Mouse (Mus musculus): ENCODE measurements around the gene Synj1.

Gene Synj1

GRCm38 (mm10) chr16:91011021-91011683, at the start of gene Synj1:
TSS of gene Synj1 (minus strand) at chr16:91011308.
- peak; percentile 66 for DNase-seq (ENCODE audit: low read depth, low spot score)

- DNase-seq (ENCODE audit: low read depth, low spot score), result no peak
These were observed 46.6 kb upstream of the Synj1 start for GRCm38 (mm10) chr16:91057741-91058140.

- DNase-seq (ENCODE audit: low read depth, low spot score), result no peak
These were observed 46.2 kb upstream of the Synj1 start for GRCm38 (mm10) chr16:91057261-91057660.

DNA sequence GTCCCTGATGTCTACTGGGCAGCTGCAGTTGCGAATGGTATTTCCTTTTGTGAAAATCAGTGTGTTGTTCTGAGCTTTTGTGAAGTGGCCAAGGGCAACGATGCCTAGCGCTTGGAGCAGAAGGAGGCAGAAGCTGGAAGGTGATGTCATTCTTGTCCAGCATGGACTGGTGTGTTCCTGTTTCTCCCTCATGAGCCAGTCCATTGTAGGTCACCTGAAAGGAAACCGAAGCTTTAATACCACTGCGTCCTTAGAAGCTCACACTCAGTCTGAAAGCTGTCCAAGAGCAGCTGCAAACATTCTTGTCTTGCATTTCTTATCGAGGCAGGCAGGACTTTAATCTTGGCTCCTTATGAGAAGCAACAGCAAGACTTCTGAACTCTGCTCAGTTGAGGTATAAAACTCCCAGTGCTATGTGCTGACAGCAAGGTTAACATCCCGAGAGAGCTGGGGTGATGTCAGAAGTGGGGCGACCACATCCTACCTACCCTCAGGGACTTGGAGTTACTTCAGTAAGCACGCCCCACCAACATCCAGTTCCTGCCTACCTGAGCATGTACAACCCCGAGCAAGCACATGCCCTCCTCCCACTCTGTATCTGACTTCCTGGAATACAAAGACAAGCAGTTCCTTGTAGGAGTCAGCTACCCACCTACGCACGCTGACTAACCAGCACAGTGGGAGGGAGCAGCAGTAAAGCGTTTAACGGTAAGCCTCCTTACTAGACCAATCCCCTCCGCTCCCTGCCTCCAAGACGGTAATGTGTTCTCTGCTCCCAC, 45.1 kb upstream of the Synj1 start:
- no peak for DNase-seq (ENCODE audit: low read depth, low spot score)

- DNase-seq (ENCODE audit: low read depth, low spot score), result no peak
These were observed 44.0 kb upstream of the Synj1 start for GRCm38 (mm10) chr16:91055150-91055549.

DNA sequence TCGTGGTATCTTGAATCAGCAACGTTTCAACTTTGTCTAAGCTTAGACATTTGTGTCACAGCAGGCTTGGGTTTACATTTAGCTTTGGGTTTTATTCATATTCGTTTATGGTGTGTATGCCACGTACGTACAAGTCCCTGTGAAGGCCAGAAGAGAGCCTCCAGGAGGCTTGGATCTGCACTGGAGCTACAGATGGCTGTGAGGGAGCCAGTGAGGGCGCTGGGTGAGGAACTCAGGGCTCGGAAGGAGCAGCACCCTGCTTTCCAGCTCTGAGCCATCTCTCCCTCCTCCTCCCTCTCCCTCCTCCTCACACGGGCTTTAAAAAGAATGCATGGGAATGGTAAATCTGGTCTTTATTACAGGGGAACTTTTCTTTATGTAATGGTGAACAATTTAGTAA, 42.5 kb upstream of the Synj1 start:
- no peak for DNase-seq (ENCODE audit: low read depth, low spot score)

GRCm38 (mm10) chr16:91045511-91045910, 34.4 kb upstream of the Synj1 start:
- DNase-seq (ENCODE audit: low read depth, low spot score), result peak; percentile 78

DNA sequence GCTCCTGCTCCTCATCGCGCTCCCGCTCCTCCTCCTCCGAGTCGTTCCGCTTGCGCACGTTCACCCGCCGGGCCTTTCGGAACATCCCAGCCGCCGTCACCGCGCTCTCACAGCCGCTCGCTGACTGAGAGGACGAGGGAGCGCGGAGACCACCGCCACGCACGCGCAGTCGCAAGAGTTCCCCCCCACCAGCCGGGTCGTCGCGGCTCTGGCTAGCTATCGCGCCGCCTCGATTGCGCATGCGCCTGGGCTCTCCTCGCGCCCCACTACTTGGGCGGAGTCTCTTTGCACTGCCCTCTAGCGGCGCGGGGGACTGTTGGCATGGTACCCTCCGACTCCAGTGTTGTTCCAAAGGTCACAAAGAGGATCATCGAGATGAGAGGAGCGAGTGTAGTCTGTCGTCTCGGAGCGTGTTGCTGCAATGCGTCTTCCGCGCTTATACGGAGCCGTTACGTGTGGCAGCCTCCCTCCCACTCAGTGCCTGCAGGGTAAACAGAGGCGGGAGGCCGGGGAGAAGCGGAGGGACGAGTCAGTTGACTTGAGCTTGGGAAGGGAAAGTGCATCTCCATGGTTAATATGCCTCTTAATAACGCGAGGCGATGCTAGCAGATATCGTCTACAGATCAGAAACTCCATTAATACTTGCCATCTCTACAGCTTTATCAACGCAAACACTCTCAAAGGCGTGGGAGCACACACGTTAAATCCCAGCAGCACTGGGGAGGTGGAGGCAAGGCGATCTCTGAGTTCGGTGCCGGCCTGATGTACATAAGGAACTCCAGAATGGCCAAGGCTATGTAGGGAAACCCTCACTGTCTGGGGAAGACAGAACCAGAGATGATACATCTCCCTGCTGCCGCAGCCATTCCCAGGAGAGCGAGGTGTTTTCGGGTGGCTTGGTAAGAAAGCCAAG, 33.4 kb upstream of the Synj1 start, which contains the start of gene Paxbp1:
Gene Paxbp1 (minus strand): TSS at position 274 of the 913 bp plus-strand sequence.
- DNase-seq (ENCODE audit: low read depth, low spot score), result peak; percentile 97

GRCm38 (mm10) chr16:91043461-91044248, 32.5 kb upstream of the Synj1 start:
- peak; percentile 29 for DNase-seq (ENCODE audit: low read depth, low spot score)

- no peak for DNase-seq (ENCODE audit: low read depth, low spot score)
These were observed 31.5 kb upstream of the Synj1 start for GRCm38 (mm10) chr16:91042640-91043039.

GRCm38 (mm10) chr16:91035866-91036265, 24.8 kb upstream of the Synj1 start:
- DNase-seq (ENCODE audit: low read depth, low spot score), result no peak

DNA sequence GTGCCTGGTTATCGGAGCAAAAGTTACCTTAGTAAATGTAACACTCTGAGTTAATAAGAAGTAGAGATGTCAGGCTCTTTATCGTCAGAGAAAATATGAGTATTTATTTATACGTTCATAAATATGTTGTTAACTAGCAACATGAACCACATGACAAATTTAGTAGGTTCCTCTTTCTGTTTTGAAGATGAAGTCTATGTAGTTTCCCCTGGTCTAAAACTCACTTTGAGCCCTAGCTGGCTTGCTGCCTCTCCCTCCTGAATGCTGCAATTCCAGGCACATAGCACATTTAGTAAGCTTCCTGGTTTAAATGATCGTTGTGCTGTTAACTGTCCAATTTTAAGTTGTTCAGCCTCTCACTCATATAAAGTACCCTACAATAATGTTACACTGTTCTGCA, 19.6 kb upstream of the Synj1 start:
- DNase-seq (ENCODE audit: low read depth, low spot score), result no peak

DNA sequence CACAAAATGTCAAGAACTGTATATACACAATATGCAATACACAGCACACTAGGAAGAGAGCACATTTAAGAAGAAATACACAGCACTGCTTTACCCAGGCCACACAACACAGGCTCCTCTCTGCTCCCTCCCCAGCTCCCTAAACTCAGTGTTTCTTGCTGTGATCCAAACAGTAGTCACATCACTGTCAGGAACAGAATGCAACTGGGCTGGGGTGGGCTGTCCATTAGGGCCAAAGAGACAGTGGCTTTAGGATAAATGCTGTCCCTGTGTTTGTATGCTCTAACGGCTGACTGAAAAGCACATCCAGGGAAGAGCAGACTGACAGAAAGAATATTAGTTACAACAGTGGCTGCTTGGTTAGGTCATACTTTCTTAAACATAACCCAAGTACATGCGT, 18.8 kb upstream of the Synj1 start:
- no peak for DNase-seq (ENCODE audit: low read depth, low spot score)

DNA sequence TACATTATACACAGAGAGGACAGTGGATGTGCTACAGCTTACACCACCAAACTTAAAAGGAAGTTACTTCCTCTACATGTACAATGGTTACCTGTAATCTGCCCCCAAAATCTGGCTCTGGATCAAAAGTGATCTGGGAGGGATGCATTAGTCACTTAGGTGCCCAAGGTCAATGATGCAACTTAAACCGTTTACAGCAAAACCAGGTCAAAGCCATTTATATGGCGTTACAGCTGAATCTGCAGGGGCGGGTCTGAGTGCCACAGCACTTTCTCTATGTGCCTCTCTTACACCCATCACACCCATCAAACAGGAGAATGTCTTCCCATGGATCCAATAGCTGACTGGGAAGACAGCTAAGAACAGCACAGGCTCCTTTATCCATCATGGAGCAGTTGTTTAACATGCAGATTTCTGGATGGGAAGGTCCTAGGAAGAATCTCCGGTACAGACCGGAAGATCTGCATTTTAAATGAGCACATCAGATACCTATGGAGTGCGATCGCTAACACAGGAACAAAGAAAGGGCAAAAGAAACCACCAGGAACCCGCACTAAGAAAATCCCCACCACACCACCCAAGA, 18.1 kb upstream of the Synj1 start:
- DNase-seq (ENCODE audit: low read depth, low spot score), result no peak

GRCm38 (mm10) chr16:91026290-91026689, 15.2 kb upstream of the Synj1 start:
- no peak for DNase-seq (ENCODE audit: low read depth, low spot score)

DNA sequence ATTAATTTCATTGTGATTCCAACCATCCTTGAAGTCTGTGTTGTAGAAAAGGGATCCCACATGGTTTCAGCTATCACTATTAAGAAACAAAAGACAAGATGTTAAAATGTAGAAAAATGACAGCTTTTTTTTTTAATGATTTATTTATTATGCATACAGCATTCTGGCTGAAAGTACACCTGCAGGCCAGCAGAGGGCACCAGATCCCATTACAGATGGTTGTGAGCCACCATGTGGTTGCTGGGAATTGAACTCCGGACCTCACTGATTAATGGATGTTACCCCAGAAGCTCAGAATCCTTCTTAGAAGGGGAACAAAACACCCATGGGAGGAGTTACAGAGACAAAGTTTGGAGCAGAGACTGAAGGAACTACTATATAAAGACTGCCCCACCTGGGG, 12.3 kb upstream of the Synj1 start:
- DNase-seq (ENCODE audit: low read depth, low spot score), result no peak

DNA sequence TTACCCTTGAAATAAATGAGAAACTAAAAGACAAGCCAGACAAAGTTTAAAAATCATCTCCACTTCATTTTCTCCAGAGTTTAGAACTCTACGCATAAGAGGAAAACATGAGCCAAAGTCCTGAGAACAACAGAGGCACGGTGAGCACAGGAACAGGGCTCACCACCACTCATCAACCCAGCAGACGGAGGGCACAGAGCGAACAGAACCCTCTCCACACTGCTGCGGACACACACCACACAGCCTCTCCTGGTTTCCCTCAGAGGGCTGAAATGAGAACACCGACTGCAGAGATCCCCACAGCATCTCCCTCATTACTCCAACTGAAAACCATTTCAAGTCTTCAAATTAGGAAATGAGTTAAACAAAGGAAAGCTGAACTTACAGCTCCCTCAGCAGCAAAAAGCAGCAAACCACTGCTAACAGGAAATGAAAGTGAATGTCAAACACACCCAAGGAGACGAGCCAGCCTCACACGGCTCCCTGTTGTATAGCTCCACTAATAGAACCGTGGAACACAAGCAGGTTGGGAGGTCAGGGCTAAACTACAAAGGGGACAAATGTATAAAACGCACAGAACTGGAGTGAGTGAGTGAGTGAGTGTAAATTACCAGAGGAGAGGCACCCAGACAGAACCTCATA, 9.9 kb upstream of the Synj1 start:
- no peak for DNase-seq (ENCODE audit: low read depth, low spot score)

DNA sequence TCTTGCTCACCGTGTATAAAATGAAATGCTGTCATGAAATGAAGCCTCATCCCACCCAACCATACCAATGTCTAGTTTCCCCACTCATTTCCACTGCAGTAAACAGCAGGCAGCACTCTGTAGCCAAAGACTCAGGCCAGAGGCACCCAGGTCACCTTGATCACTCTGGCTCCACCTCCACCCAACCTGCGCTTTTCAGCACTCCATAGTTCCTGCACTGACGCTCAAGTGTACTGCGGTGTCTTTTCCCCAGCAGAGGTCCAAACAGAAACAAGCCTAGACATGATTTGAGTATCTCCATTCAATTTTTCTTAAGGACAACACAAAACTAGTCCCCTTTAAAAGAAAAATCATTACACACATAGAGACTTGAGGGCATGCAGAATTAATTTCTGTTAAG, 8.4 kb upstream of the Synj1 start:
- DNase-seq (ENCODE audit: low read depth, low spot score), result no peak

GRCm38 (mm10) chr16:91015761-91016160, 4.7 kb upstream of the Synj1 start:
- DNase-seq (ENCODE audit: low read depth, low spot score), result no peak

DNA sequence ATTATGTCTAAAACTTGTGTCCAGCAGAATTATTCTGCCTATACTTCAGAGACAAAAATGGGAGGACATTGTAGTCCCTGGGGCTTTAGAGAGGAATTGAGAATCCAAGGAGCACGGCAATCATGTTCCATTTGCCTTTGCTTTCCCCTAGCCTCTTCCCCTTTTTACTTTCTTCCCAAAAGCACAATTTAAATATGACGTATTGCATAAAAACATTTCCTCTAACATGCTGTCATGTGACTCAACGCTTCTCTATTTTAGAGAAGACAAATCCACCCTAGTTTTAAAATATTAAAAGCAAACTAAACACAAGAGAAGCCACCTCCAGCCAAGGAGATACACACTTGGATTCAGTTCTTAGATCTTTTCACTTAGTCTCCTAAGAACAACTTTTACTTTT, 739 bp upstream of the Synj1 start:
- no peak for DNase-seq (ENCODE audit: low read depth, low spot score)

Measured in WW6 (cell line).